Mouse (Mus musculus) testis, postnatal 10 days (tissue): ENCODE data around the gene Atad3a.

Experiments
- DNase-seq: peaks from one replicate; pipeline ENCODE4 v3.0.0; 2021; ENCODE audit warnings: low spot score

The Atad3a gene

DNA sequence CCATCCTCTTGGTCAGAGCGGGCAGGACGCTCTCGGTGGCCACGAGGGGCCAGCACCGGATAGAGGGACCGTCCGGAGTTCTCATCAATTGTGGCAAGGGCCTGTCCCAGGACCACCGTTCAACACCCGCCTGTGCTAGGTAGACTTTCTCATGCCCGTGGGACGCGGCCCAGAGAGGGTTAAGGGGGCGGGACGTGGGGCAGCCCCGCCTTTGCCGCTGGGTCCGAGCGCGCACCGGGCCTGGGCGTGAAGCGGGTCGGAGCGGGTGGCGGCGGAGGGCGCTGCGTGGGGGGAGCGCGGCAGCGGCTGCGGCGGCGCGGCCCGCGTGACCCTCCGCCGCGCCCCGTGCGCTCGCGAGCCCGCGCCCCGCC, 66.8 kb downstream of the Atad3a start, which contains the start of gene Fndc10:
Gene Fndc10, plus strand, starts transcription at position 232 of the 371 bp plus-strand sequence.
- DNase-seq, result peak; percentile 85

DNA sequence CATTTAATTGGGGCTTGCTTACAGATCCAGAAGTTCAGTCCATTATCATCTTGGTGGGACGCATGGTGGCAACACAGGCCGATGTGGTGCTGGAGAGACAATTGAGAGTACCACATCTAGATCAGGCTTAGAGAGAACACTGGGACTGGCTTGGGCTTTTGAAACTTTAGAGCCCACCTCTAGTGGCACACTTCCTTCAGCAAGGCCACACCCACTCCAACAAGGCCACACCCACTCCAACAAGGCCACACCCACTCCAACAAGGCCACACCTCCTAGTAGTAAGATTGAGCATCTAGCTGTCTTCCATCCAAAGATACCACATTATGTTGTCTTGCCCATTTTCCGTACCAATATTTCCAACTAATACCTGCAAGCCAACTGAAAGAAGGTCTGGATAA, 68.5 kb downstream of the Atad3a start:
- DNase-seq, result no peak
